Mouse (Mus musculus): ENCODE data around the gene Chst11. TPM values are rescaled to one million over a fixed set of nuclear protein-coding genes. Genes with fewer than 3 reads are reported as not detected.

Chst11 gene
- total RNA-seq, 2 experiments from 2014 or later, result 59.8 to 61.9 TPM

GRCm38 (mm10) chr10:82989418-82990025 is 4.2 kb downstream of the Chst11 start:
- no peak for DNase-seq (ENCODE audit: low spot score in 2 of 2)

DNA sequence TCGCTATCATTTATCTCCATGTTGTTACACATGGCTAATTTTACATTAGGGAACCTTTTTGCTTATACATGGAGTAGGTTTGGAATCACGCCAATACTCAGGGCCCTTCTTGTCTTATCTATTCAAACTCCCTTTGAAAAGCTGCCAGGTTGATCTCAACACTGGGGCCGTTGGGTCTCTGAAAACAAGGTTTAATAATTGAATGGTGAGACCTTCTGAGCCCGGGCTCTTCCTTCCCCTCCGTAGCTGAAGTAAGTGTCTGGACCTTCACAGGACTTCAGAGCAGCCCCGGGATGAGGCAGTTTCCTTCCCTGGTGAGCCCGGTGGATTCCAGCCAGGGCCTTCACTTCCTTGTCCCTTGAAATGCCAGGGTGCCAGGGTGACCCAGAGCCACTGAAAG is 5.6 kb downstream of the Chst11 start:
- DNase-seq (ENCODE audit: low spot score in 2 of 2), result no peak

- DNase-seq (ENCODE audit: low spot score in 2 of 2), result no peak
Observed at GRCm38 (mm10) chr10:82991756-82992519, 6.6 kb downstream of the Chst11 start.

DNA sequence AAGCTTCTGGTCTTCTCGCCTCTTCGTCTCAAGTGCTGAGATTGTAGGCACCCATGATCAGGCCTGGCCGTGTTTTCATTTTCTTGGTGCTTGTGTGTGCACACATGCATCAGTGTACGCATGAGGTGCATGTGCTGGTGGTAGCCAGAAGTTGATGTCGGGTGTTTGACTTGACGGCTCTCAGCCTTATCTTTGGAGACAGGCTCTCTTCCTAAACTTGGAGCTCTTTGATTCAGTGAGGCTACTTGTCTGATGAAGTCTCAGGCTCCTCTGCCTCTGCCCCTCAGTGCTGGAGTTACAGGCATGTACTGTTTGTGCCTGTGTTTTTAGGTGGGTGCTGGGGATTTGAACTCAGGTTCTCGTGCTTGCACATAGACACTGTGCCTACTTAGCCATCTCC is 9.0 kb downstream of the Chst11 start:
- no peak for DNase-seq (ENCODE audit: low spot score in 2 of 2)

GRCm38 (mm10) chr10:82997460-82997859 is 12.2 kb downstream of the Chst11 start:
- DNase-seq (ENCODE audit: low spot score in 2 of 2), result no peak

- no peak for DNase-seq (ENCODE audit: low spot score in 2 of 2)
Observed at GRCm38 (mm10) chr10:83000169-83000568, 14.9 kb downstream of the Chst11 start.

DNA sequence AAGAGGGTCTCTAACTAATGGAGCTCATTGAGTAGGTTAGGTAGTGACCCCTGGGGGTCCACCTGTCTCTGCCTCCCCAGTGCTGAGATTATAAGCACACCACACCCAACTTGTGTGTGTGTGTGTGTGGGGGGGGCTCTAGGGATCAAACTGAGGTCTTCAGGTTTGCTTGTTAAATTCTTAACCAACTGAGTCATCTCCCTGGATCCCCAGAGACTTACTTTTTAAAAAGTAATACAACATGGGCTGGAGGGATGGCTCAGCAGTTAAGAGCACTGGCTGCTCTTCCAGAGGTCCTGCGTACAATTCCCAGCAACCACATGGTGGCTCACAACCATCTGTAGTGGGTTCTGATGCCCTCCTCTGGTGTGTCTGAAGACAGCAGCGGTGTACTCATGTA is 15.4 kb downstream of the Chst11 start:
- DNase-seq (ENCODE audit: low spot score in 2 of 2), result no peak

GRCm38 (mm10) chr10:83003899-83004298 is 18.6 kb downstream of the Chst11 start:
- no peak for DNase-seq (ENCODE audit: low spot score in 2 of 2)

GRCm38 (mm10) chr10:83004389-83004788 is 19.1 kb downstream of the Chst11 start:
- DNase-seq (ENCODE audit: low spot score in 2 of 2), result peak; percentile 55 to 68

DNA sequence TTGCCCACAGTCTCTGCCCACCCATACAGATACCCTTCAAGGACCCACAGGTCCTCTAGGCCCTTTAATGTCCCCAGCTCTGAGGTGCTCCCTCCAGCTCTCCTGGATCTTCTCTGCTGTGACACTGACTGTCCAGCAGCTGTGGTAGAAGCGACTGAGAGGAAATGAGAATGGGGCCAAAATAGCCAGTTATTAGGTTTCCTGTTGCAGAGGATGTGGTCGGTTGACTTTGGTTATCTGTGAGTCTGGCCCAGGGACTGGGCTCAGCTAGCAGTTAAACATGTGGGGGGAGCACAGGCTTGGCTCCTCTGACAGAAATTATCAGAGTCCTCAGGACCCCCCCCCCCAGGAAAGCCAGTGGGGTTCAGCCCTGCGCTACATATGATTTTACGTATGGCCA is 19.7 kb downstream of the Chst11 start:
- no peak for DNase-seq (ENCODE audit: low spot score in 2 of 2)

DNA sequence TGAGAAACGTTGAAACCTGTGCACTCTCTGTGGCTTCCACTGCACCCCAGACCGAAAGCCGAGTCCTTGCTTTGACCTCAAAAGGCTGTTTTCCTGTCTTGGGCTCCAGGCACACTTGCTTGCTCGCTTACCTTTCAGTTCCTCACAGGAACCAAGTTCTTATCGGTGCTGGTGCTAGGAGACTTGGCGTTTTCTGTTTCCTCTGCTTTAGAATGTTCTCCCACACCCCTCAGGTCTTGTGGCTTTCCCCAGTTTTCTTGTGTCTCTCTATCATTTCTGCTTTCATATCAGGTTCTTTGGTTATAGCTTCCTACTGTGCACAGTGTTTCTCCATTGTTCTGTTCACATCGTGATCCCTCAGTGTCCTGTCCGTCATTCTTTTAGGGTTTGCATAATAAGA is 21.0 kb downstream of the Chst11 start:
- no peak for DNase-seq (ENCODE audit: low spot score in 2 of 2)

GRCm38 (mm10) chr10:83013984-83014383 is 28.7 kb downstream of the Chst11 start:
- no peak for DNase-seq (ENCODE audit: low spot score in 2 of 2)

DNA sequence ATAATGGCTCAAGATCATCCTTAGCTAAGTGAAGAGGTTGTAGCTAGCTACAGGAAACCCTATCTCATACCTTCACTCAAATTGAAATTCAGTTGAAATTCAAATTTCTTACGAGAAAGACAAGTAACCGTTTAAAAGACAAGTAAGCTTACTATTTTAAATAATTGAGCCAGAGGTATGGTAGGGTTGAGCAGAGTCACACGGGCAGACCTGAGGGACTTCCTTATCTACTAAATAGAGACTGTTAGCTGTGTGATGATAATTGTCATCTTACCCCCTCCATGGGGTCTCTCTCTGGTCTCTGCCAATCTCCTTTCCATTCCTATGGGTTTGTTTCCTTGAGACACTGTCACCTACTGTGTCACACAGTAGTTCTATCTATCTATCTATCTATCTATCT is 30.6 kb downstream of the Chst11 start:
- no peak for DNase-seq (ENCODE audit: low spot score in 2 of 2)

GRCm38 (mm10) chr10:83016779-83017178 is 31.5 kb downstream of the Chst11 start:
- DNase-seq (ENCODE audit: low spot score in 2 of 2), result no peak

DNA sequence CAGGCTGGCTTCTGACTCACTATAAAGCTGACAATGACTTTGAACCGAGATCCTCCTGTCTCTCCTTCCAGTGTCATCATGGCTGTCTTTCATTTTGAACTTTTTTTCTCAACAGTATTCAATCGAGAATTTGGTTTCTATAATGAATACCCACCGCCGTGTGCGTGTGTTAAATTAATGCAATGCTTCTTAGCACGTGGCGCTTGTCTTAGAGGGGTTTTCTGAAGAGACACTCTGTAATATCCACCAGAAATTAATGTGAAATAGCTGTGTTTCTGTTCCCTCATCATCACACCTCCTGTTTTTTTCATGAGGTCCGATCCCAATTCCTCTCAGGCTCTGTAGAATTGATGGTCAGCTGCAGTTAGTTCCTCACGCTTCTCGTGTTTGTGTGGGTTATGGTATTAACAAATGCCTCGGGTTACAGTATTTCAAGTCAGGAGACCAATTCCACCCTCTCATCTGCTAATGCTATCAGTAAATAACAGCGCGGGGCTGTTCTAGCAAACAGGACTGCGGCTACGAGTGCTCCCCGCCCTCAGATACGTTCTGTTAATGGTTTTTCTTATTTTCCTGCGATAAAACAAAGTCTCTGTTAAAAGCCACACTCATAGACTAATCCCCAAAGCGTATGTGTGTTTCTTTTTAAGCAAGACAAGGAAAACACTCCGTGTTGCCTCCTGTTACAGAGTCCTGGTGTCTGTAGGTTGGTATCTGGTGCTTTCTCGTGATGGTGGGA is 32.6 kb downstream of the Chst11 start:
- no peak for DNase-seq (ENCODE audit: low spot score in 2 of 2)

DNA sequence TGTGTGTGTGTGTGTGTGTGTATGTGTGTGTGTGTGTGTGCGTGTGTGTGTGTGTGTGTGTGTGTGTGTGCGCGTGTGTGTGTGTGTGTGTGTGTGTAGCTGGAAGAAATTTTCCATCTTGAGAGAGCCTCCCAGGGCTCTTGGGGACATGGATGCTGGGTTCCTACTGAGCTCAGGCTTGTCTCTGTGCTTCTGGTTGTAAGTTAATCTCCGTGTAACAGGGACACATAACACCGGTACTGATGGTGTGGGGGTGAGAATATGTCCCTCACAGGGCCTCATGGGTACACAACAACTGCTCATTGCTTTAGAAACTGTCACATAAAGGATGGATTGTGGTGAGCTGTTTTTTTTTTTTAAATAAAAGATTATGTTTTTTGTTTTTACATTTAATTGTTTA is 33.2 kb downstream of the Chst11 start:
- no peak for DNase-seq (ENCODE audit: low spot score in 2 of 2)

DNA sequence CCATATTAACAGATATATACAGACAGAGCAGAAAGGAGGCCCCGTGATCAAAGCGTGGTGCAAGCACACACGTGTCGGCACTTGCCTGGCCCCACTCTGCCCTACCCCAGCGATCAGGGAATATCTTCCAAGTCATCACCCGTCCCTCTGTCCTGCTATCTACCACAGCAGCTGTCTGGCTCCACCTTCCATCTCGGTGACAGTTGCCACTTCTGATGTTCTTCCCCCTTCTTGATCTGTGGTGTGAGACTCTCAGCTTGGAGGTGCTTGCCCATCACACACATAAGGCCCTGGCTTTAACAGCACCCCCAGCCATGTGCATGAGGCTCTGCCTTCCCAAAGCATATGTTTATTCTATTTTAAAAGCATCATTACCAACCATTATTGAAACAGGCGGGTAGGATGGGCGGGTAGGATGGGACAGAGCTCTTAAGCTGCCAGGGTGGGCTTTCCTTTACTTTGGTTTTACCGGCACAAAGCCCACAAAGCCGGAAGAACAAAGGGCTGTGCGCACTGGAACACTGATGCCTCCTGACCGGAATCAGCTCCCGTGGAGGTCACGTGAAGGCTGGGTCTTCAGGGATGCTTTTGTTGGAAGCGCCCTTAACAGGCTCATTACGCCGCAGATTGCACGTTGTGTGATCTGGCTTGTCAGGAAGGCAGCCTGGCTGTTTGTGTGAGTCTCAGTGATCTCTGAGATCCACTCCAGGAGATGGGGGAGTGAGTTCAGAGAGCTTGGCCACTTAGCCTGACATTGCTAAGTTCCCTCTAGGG is 34.4 kb downstream of the Chst11 start:
- DNase-seq (ENCODE audit: low spot score in 2 of 2), result no peak

GRCm38 (mm10) chr10:83022616-83023015 is 37.3 kb downstream of the Chst11 start:
- no peak for DNase-seq (ENCODE audit: low spot score in 2 of 2)

DNA sequence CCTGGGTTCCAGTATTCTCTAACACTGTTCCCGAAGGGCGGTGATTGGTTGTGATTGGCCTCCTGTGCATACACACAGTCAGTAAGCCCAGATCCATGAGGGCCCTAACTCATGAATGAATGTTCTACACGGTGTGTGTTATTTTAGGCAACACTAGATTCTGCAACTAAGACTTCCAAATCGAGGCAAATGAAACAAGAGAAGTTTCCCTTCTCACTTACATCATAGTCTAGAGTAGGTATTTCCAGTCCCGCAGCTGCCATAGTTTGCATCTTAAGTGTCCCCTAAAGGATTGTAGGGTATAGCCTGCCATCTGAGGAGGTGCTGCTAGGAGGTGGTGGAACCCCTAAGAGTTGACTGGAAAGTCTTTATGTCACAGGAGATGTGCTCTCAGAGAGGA is 40.9 kb downstream of the Chst11 start:
- no peak for DNase-seq (ENCODE audit: low spot score in 2 of 2)

DNA sequence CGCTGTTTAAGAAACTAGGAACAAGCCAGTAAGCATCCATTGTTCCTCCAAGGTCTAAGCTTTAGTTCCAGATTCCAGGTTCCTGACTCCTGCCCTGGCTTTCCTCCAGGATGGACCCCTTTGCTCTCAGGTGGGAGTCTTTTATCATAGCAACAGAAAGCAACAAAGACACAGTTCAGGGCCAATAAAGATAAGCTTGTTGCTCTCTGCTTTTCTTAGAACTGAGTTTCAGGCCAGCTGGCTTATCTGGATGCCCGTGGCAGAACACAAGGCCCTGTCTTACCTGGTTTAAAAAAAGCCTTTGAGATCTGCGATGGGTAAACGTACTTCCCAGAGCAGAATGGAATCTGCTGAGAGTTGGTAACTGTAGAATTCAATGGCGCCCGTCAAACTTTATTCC is 42.4 kb downstream of the Chst11 start:
- DNase-seq (ENCODE audit: low spot score in 2 of 2), result no peak

DNA sequence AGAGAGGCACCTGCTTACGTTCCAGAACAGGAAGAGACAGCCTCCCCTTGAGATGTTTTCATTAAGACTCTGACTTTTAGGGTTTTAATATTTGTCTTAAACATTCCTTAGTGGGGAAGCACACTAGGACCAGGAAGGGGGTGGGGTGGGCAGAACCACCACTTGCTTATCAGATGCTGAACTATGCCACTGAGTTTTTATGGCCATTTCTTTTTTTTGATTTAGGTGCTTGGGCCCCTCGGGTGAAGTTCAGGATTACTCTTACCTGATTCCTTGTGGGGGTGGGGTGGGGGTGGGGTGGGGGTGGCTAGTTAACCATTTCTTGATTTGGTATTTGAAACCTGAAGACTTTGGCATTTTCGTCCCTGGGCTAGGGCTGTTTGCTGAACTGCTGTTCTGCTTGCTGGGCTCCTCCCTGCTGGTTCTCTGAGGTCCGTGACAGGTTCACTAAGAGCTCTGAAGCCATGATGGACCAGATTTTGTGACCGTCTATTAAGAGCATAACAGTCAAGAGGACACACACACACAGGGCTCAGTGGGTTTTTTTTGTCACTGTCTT is 44.9 kb downstream of the Chst11 start:
- DNase-seq (ENCODE audit: low spot score in 2 of 2), result no peak
